Mouse (Mus musculus) CD4-positive helper T cell, adult 2 months (primary cell): ENCODE data around the gene Thnsl2.
A peak's percentile ranks its signal among the peaks of the same experiment; 100 is the strongest.

Source experiments
- DNase-seq: peaks from one replicate; pipeline ENCODE4 v3.0.0-alpha.2; 2012; ENCODE audit warnings: low read depth, missing footprints, low spot score

Gene Thnsl2

GRCm38 (mm10) chr6:71133559-71133958 is 10.7 kb downstream of the Thnsl2 start:
- no peak for DNase-seq

GRCm38 (mm10) chr6:71131038-71131437 is 13.2 kb downstream of the Thnsl2 start:
- DNase-seq: no peak

GRCm38 (mm10) chr6:71130269-71130668 is 14.0 kb downstream of the Thnsl2 start:
- DNase-seq: no peak

GRCm38 (mm10) chr6:71129071-71129470 is 15.2 kb downstream of the Thnsl2 start:
- no peak for DNase-seq

GRCm38 (mm10) chr6:71126290-71126689 is 17.9 kb downstream of the Thnsl2 start:
- no peak for DNase-seq

- DNase-seq: peak; percentile 66
These were observed 19.0 kb downstream of the Thnsl2 start for GRCm38 (mm10) chr6:71125043-71125893.

GRCm38 (mm10) chr6:71119577-71120254 is 24.5 kb downstream of the Thnsl2 start:
- DNase-seq: no peak

GRCm38 (mm10) chr6:71111419-71112113 is 32.7 kb downstream of the Thnsl2 start:
- DNase-seq: no peak

- no peak for DNase-seq
These were observed 37.9 kb downstream of the Thnsl2 start for GRCm38 (mm10) chr6:71106170-71106945.

- no peak for DNase-seq
These were observed 48.1 kb downstream of the Thnsl2 start for GRCm38 (mm10) chr6:71096126-71096525.

- no peak for DNase-seq
These were observed 49.5 kb downstream of the Thnsl2 start for GRCm38 (mm10) chr6:71094693-71095092.

- no peak for DNase-seq
These were observed 50.6 kb downstream of the Thnsl2 start for GRCm38 (mm10) chr6:71093686-71094085.

GRCm38 (mm10) chr6:71090475-71090874 is 53.8 kb downstream of the Thnsl2 start:
- no peak for DNase-seq

- no peak for DNase-seq
These were observed 54.5 kb downstream of the Thnsl2 start for GRCm38 (mm10) chr6:71089735-71090134.

GRCm38 (mm10) chr6:71088992-71089391 is 55.2 kb downstream of the Thnsl2 start:
- no peak for DNase-seq

- DNase-seq: no peak
These were observed 60.8 kb downstream of the Thnsl2 start for GRCm38 (mm10) chr6:71083441-71083840.

GRCm38 (mm10) chr6:71082084-71082483 is 62.2 kb downstream of the Thnsl2 start:
- no peak for DNase-seq

- no peak for DNase-seq
These were observed 63.0 kb downstream of the Thnsl2 start for GRCm38 (mm10) chr6:71081230-71081629.
